8 mouse cellular contexts compared by ENCODE assay signal in the genomic region with DNA sequence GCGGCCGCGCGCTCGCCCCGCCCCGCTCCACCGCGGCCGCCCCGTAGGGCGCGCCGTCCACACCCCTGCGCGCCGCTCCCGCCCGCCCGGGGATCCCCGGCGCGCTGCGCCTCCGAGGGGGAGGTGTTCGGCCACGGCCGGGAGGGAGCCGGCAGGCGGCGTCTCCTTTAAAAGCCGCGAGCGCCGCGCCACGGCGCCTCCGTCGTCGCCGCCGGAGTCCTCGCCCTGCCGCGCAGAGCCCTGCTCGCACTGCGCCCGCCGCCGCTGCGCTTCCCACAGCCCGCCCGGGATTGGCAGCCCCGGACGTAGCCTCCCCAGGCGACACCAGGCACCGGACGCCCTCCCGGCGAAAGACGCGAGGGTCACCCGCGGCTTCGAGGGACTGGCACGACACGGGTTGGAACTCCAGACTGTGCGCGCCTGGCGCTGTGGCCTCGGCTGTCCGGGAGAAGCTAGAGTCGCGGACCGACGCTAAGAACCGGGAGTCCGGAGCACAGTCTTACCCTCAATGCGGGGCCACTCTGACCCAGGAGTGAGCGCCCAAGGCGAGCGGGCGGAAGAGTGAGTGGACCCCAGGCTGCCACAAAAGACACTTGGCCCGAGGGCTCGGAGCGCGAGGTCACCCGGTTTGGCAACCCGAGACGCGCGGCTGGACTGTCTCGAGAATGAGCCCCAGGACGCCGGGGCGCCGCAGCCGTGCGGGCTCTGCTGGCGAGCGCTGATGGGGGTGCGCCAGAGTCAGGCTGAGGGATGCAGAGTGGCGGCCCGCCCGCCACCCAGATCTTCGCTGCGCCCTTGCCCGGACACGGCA. TPM values are rescaled to one million over a fixed set of nuclear protein-coding genes. Genes with fewer than 3 reads are reported as not detected.
DNase-seq lines count a peak whose midpoint lies in the region; ATAC-seq lines count a peak whose summit lies in the region.

A gene (plus strand): TSS at position 129 of the 811 bp plus-strand sequence.

- H3K36me3 ChIP-seq in forebrain, embryonic 16.5 days (ENCODE audit: control insufficient read depth, insufficient read depth), result no peaks in the 10 kb centered on the region
- no peaks in the 10 kb centered on the region for H3K36me3 ChIP-seq in neural tube, embryonic 15.5 days

- H3K4me1 ChIP-seq in forebrain, embryonic 16.5 days (replicated peaks; ENCODE audit: control insufficient read depth, insufficient read depth, low read length), result peaks cover 27% of the 10 kb centered on the region
- H3K4me1 ChIP-seq in neural tube, embryonic 15.5 days, result peaks cover 34% of the 10 kb centered on the region

- peak within 1 kb of the TSS; percentile 97 for H3K4me2 ChIP-seq in forebrain, embryonic 16.5 days (ENCODE audit: low read length)
- peak within 1 kb of the TSS; percentile 94 for H3K4me2 ChIP-seq in neural tube, embryonic 15.5 days

- H3K27me3 ChIP-seq in forebrain, embryonic 16.5 days (replicated peaks; ENCODE audit: control insufficient read depth, insufficient read depth, low read length), result peaks cover 44% of the 10 kb centered on the region
- H3K27me3 ChIP-seq in neural tube, embryonic 15.5 days (replicated peaks), result peaks cover 50% of the 10 kb centered on the region

- H3K4me3 ChIP-seq in forebrain, embryonic 16.5 days (replicated peaks; ENCODE audit: low read length), result peak within 1 kb of the TSS; percentile 55
- peak within 1 kb of the TSS; percentile 59 for H3K4me3 ChIP-seq in neural tube, embryonic 15.5 days (replicated peaks)

- no peak within 1 kb of the TSS for H3K27ac ChIP-seq in forebrain, embryonic 16.5 days (ENCODE audit: low read length)
- 0 out of 2 replicates have a peak within 1 kb of the TSS, but pooled peaks have one; percentile 7 for H3K27ac ChIP-seq in neural tube, embryonic 15.5 days (replicated peaks)

- peak within 1 kb of the TSS; percentile 57 for H3K9ac ChIP-seq in forebrain, embryonic 16.5 days (replicated peaks; ENCODE audit: low read depth, low read length)
- peak within 1 kb of the TSS; percentile 52 for H3K9ac ChIP-seq in neural tube, embryonic 15.5 days (replicated peaks)

- intact Hi-C loops in heart, postnatal 14 days (cut with DNase I), result loop anchor here (5.0 kb wide), 4 partner anchors 105 to 475 kb away; no protein-coding TSS in a partner anchor

- no peaks in the 10 kb centered on the region for H3K9me3 ChIP-seq in forebrain, embryonic 16.5 days (ENCODE audit: control insufficient read depth, low read length)
- no peaks in the 10 kb centered on the region for H3K9me3 ChIP-seq in neural tube, embryonic 15.5 days (replicated peaks)

- ATAC-seq in forebrain, embryonic 16.5 days, result peak; percentile 82
- peak; percentile 67 for ATAC-seq in neural tube, embryonic 15.5 days (ENCODE audit: low FRiP score)

- under 1% methylated on average over 92 of the region's 110 CpGs for WGBS in forebrain, embryonic 16.5 days
- under 1% methylated on average over 82 of the region's 110 CpGs for WGBS in neural tube, embryonic 15.5 days

- peak; percentile 28 for DNase-seq in thymus, postnatal 4 days
- DNase-seq in thymus, postnatal 0 days (ENCODE audit: low spot score), result no peak
- DNase-seq in heart, postnatal 14 days, result peak; percentile 77 to 82
- peak; percentile 8 to 45 for DNase-seq in layer of hippocampus, adult 18-20 months (ENCODE audit: low spot score in 2 of 2)
- DNase-seq in lung, adult 18-20 months, result peak; percentile 63 to 64
- peak; percentile 71 to 73 for DNase-seq in urinary bladder, postnatal 4 days (ENCODE audit: low spot score in 2 of 2)

RNA-seq across cellular contexts. Expression of the gene that starts here (rescaled TPM):
- polyA plus RNA-seq in thymus, postnatal 0 days (2015; fragmentation: Nextera tagmentation; extraction: Ambion mirVana), result 1.3 and 1.4 TPM in 2 replicates
- polyA plus RNA-seq in forebrain, embryonic 16.5 days (2015; fragmentation: Nextera tagmentation; extraction: Ambion mirVana), result 1.7 and 2.1 TPM in 2 replicates
- 1 to 10 TPM; 2.6 to 3.2 TPM for total RNA-seq in heart, postnatal 14 days (2021)
- total RNA-seq in layer of hippocampus, adult 18-20 months (2021), result 1 to 10 TPM; 1.4 to 1.7 TPM
- 3.9 and 5.9 TPM in 2 replicates for polyA plus RNA-seq in neural tube, embryonic 15.5 days (2015; fragmentation: Nextera tagmentation; extraction: Ambion mirVana)
